Mouse (Mus musculus) liver, adult 2 months (tissue): ENCODE data around the gene Myadml2.

Experiments
- CTCF ChIP-seq: fragments of 200-500 bp; IDR thresholded peaks from 2 replicates; pipeline ENCODE4 v1.5.1; 2011; ENCODE audit warnings: low read depth, low read length, control low read depth
- POLR2A ChIP-seq: fragments of 200-500 bp; IDR thresholded peaks from 2 replicates; pipeline ENCODE4 v1.6.1; 2011; ENCODE audit warnings: low read length, control low read depth; ENCODE audit not compliant: insufficient read depth; ENCODE audit errors: extremely low read depth

DNA sequence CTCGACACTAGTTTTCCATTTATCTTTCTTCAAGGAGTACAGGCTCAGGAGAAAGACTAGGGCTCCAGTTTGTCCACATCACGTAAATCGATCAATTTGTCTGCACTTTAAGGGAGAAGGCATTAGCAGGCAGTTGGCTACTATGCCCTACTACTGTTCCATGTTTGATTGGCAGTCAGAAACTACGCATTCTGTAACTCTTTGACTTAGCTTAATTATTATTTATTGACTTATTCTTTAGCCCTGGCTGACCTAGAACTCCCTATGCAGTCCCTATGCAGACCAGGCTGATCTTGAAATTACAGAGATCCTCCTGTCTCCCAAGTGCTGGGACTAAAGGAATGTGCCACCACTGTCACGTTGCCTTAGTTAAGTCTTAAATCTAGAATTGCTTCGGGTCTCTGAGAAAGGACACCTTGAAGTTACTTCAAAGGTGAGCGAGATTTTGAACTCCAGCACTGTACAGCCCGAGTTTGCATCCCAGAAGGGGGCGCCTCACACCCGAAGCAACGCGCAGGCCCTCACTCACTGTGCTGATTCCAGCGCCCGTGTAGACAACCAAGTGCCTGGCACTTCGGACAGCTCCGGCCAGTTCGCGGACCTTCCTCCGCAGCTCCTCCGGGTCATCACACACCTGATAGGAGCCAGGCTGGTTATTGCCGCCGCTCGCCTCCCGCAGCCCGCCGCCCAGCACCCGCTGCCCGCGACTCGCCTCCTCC is 23.8 kb downstream of the Myadml2 start:
- TF ChIP-seq CTCF (peak; percentile 85), POLR2A (no peak)
